Mouse (Mus musculus) liver, embryonic 11.5 days (tissue): ENCODE measurements around the gene Gm49630. TPM values are rescaled to one million over a fixed set of nuclear protein-coding genes. Genes with fewer than 3 reads are reported as not detected.
A peak's percentile ranks its signal among the peaks of the same experiment; 100 is the strongest.
"Not testable (repeated sequence)": the region's sequence is repeated elsewhere in the genome, so short reads cannot be mapped to it uniquely, and the experiment has no call there.

Source experiments
- ATAC-seq: fragments of 200-750 bp; cut with Nextera tagmentation; replicated peaks from 2 replicates; pipeline ENCODE4 v1.8.0; 2017; ENCODE audit warnings: moderate number of reproducible peaks, mild to moderate bottlenecking, moderate TSS enrichment, moderate library complexity; ENCODE audit not compliant: low FRiP score
- DNase-seq: peaks from one replicate; pipeline ENCODE4 v3.0.0-alpha.2; 2017; ENCODE audit warnings: low spot score
- H3K27ac ChIP-seq: fragments of 300-500 bp; sonication (generic); 2 replicates; pipeline ENCODE4 v1.5.1; 2014; ENCODE audit warnings: mild to moderate bottlenecking, low read depth, low read length, control low read depth
- H3K27me3 ChIP-seq: fragments of 300-500 bp; sonication (generic); replicated peaks from 2 replicates; pipeline ENCODE4 v1.6.1; 2014; ENCODE audit warnings: low read length, mixed read lengths; ENCODE audit not compliant: control insufficient read depth, insufficient read depth
- H3K36me3 ChIP-seq: fragments of 300-500 bp; sonication (generic); 2 replicates; pipeline ENCODE4 v1.6.1; 2014; ENCODE audit warnings: mild to moderate bottlenecking, low read length, moderate library complexity, mixed read lengths; ENCODE audit not compliant: control insufficient read depth, insufficient read depth
- H3K4me1 ChIP-seq: fragments of 300-500 bp; sonication (generic); replicated peaks from 2 replicates; pipeline ENCODE4 v1.6.1; 2014; ENCODE audit warnings: low read length, mixed read lengths; ENCODE audit not compliant: control insufficient read depth, insufficient read depth
- H3K4me2 ChIP-seq: fragments of 300-500 bp; sonication (generic); 2 replicates; pipeline ENCODE4 v1.6.1; 2014; ENCODE audit warnings: mild to moderate bottlenecking, control low read depth, moderate library complexity
- H3K4me3 ChIP-seq: fragments of 300-500 bp; sonication (generic); 2 replicates; pipeline ENCODE4 v1.5.1; 2014; ENCODE audit warnings: low read depth, low read length, control low read depth
- H3K9ac ChIP-seq: fragments of 300-500 bp; sonication (generic); 2 replicates; pipeline ENCODE4 v1.6.1; 2014; ENCODE audit warnings: low read depth, low read length, control low read depth
- H3K9me3 ChIP-seq: fragments of 300-500 bp; sonication (generic); 2 replicates; pipeline ENCODE4 v1.6.1; 2016; ENCODE audit warnings: low read length, inconsistent platforms, mixed read lengths; ENCODE audit not compliant: control insufficient read depth
- WGBS: fragments of 180-500 bp; shearing (Covaris S2); extraction: QIAGEN DNeasy Blood & Tissue Kit; methylation state at CpG from one replicate; pipeline ENCODE4 v1.1.7; 2014; 5-methylcytosine and 5-hydroxymethylcytosine counted together
- polyA plus RNA-seq: library from polyadenylated mRNA; unstranded; fragments of >200 nt; fragmentation: Nextera tagmentation; extraction: Ambion mirVana; gene quantifications from 2 replicates; pipeline ENCODE4 v1.2.1, GENCODE M21; 2014

Gene Gm49630
- not detected in 2 replicates for polyA plus RNA-seq

- ATAC-seq, H3K4me1 ChIP-seq, H3K36me3 ChIP-seq: not testable (repeated sequence)
Observed at GRCm38 (mm10) chr17:7371879-7372278, at the start of gene Gm49630. TSS of gene Gm49630 (minus strand) at chr17:7371979.

GRCm38 (mm10) chr17:7420191-7420973, 48.6 kb upstream of the Gm49630 start:
- H3K4me2 ChIP-seq, DNase-seq, H3K27me3 ChIP-seq, H3K9ac ChIP-seq, H3K9me3 ChIP-seq, H3K36me3 ChIP-seq, H3K4me1 ChIP-seq, H3K4me3 ChIP-seq, H3K27ac ChIP-seq: not testable (repeated sequence)
- ATAC-seq = peak; percentile 51
- WGBS = 0% methylated on average over 2 of the region's 3 CpGs

More at GRCm38 (mm10) chr17:7371879-7372278, at the start of gene Gm49630:
- H3K4me3 ChIP-seq, H3K27ac ChIP-seq, H3K9ac ChIP-seq, H3K27me3 ChIP-seq, H3K4me2 ChIP-seq, H3K9me3 ChIP-seq, DNase-seq: not testable (repeated sequence)
- 62% methylated on average over 2 of the region's 5 CpGs for WGBS

GRCm38 (mm10) chr17:7414601-7415310, 43.0 kb upstream of the Gm49630 start:
- H3K4me2 ChIP-seq, H3K27me3 ChIP-seq, ATAC-seq, H3K4me3 ChIP-seq, H3K4me1 ChIP-seq, H3K27ac ChIP-seq, DNase-seq, H3K9ac ChIP-seq, H3K36me3 ChIP-seq, H3K9me3 ChIP-seq: not testable (repeated sequence)
- 74% methylated on average over 7 of the region's 9 CpGs for WGBS

- H3K27ac ChIP-seq, H3K4me3 ChIP-seq, H3K9ac ChIP-seq, H3K9me3 ChIP-seq, DNase-seq, H3K27me3 ChIP-seq, ATAC-seq, H3K4me2 ChIP-seq, H3K4me1 ChIP-seq, H3K36me3 ChIP-seq: not testable (repeated sequence)
- WGBS = 65% methylated on average over 8 of the region's 8 CpGs
Observed at GRCm38 (mm10) chr17:7413336-7413735, 41.6 kb upstream of the Gm49630 start.

GRCm38 (mm10) chr17:7399770-7400169, 28.0 kb upstream of the Gm49630 start:
- H3K36me3 ChIP-seq, H3K4me1 ChIP-seq, DNase-seq, H3K9ac ChIP-seq, H3K9me3 ChIP-seq, H3K4me3 ChIP-seq, H3K4me2 ChIP-seq, H3K27me3 ChIP-seq, ATAC-seq, H3K27ac ChIP-seq: not testable (repeated sequence)
- 85% methylated on average over 6 of the region's 6 CpGs for WGBS

- not testable (repeated sequence) for H3K4me2 ChIP-seq, H3K36me3 ChIP-seq, H3K4me1 ChIP-seq, H3K9ac ChIP-seq, H3K4me3 ChIP-seq, H3K9me3 ChIP-seq, H3K27ac ChIP-seq, ATAC-seq, H3K27me3 ChIP-seq, DNase-seq
- WGBS = 62% methylated on average over 6 of the region's 6 CpGs
Observed at GRCm38 (mm10) chr17:7398198-7398847, 26.5 kb upstream of the Gm49630 start.

- not testable (repeated sequence) for H3K9me3 ChIP-seq, H3K36me3 ChIP-seq, H3K27ac ChIP-seq, DNase-seq, H3K4me2 ChIP-seq, H3K4me1 ChIP-seq, H3K4me3 ChIP-seq, H3K9ac ChIP-seq, H3K27me3 ChIP-seq, ATAC-seq
- 75% methylated on average over 10 of the region's 13 CpGs for WGBS
Observed at GRCm38 (mm10) chr17:7397079-7397478, 25.3 kb upstream of the Gm49630 start.

- not testable (repeated sequence) for H3K36me3 ChIP-seq, ATAC-seq, H3K4me3 ChIP-seq, DNase-seq, H3K9me3 ChIP-seq, H3K27me3 ChIP-seq, H3K4me1 ChIP-seq, H3K4me2 ChIP-seq, H3K9ac ChIP-seq, H3K27ac ChIP-seq
- WGBS = no CpG with 5 or more reads among the region's 2 CpGs
Observed at GRCm38 (mm10) chr17:7396288-7396687, 24.5 kb upstream of the Gm49630 start.
